Mouse (Mus musculus) lung, postnatal 36 days (tissue): ENCODE measurements around the gene Ppp2r3d.
A peak's percentile ranks its signal among the peaks of the same experiment; 100 is the strongest.
"Not testable (repeated sequence)": the region's sequence is repeated elsewhere in the genome, so short reads cannot be mapped to it uniquely, and the experiment has no call there.

Source experiments
- DNase-seq: peaks from one replicate; pipeline ENCODE4 v3.0.0; 2022; ENCODE audit warnings: mixed read lengths

Gene Ppp2r3d

DNA sequence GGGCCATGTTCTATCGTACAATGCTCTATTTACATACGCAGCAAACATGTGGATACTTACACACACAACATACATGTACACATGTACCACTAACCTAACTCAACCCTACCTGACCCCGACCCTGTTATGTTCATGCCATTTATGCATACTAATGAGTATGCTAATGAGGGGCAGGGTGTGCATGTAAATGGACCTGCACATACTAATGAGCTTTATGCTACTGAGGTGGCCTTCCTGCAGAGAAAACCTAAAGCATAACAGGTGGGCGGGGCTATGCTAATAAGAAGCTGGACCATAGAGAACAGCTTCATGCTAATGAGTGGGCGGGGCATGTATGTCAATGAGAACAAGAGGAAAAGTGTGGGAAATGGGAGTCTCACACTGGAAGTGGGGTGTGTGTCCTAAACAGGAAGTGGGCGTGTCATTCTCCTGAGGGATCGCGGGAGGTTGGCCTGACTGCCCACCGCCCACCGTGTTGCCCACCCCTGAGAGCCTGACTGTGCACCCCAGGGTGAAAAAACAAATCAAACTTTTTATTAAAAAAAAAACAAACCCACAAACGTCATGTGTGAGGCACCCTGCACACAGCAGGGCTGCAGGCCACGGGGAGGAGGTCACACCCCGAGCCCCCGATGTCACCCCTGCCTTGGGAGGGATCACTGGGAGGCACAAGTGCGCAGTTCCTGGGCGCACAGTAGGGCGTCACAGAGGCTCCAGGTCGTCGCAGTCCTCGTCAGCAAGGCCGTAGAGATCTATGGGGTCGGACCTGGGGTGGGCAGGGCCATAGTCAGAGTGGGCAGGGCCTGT lies at the start of gene Ppp2r3d:
Gene Ppp2r3d (minus strand): TSS at position 803 of the 807 bp plus-strand sequence.
- DNase-seq: no peak

DNA sequence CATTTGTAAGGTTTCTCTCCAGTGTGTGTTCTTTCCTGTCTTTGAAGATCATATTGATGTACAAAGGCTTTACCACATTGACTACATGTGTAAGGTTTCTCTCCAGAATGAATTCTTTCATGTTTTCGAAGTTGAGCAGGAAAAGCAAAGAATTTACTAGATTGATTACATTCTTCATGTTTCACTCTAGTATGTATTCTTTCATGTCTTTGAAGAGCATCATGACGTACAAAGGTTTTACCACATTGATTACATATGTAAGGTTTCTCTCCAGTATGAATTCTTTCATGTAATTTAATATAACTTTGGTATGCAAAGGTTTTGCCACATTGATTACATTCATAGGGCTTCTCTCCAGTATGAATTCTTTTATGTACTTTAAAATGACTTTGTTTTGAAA lies 17.0 kb upstream of the Ppp2r3d start, which contains the start of gene Gm21836:
Gene Gm21836 (minus strand): TSS at position 101 of the 400 bp plus-strand sequence.
- DNase-seq: not testable (repeated sequence)

DNA sequence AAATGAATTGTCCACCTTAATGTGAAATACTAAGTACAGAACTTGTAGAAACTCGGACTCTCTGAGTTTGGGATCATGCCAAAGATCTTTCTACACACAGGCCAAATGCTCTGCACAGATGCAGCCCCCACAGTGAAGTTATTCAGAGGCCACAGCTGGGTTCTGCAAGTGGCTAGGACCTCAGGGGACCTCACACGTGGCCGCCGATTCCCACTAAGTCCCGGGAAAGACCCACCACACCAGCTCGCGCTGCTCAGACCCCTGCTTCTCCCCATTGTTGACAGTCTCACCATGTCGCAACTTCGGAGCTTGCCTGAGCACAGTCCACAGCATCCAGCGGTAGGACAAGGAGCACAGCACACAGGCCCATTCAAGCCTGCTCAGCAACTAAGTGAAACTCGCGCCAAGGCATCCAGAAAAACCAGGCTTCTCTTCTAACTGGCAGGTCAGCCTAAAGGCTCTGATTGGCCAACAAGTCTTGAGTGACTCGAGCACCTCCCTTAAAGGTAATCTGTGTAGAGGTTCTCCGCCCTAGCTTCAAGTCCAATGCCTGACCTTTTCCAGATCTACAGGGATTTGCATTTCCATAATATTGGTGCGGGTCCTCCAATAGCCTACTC lies 3.8 kb upstream of the Ppp2r3d start:
- not testable (repeated sequence) for DNase-seq

DNA sequence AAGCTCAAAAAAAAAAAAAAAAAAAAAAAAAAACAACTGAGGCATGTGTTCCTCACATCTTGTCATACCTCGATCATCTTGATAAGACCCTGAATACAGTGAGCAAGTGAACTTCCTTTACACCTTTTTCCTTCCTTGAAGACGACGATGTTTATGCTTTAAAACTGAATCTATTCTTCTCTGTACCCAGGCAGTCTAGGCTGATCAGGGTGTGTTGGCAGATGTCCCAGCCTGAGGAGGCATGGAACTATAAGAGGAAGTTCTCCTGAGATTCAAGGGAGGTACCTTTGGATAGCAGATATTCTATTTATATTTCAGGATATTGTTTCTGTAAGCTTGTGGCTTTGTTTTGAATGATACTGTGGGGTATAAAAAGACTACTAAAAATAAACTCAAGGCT lies 1.4 kb upstream of the Ppp2r3d start:
- peak; percentile 86 for DNase-seq

DNA sequence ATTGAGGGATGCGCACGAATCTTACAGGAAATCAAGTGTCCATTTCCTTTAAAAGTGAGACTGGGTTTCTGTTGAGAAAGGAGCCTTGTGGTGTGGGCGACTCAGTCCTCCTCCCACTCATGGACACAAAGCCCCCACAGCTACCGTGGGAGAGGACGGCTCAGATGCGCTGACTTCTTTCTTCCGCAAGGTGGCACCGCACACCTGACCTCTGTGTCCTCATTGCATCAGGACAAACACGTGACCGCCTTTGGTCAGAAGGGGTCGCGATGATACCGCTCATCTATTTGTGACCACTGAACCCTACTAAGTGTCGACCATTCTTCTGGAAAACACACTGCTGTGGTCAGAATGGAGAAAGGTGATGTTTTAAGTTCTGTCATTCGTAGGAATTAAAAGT lies 1.0 kb downstream of the Ppp2r3d start:
- DNase-seq: no peak

DNA sequence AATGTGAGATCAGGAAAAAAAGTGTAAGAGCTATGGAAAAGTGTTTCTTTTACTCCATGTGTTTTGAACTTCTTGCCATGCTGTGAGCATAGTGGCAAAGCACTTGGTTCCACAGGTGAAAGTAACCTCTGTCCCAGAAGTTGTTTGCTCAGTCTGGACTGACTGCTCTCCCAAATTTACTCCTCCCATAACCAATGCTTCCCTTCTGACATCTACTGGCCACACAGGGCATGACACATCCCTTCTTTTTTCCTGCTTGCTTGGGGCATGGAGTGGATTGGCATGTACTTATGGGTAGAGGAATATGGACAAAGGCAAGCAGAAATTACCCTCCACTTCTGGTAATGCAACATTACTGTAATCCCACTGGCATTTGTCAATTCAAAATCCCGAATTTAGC lies 20.1 kb downstream of the Ppp2r3d start:
- DNase-seq: peak; percentile 82

DNA sequence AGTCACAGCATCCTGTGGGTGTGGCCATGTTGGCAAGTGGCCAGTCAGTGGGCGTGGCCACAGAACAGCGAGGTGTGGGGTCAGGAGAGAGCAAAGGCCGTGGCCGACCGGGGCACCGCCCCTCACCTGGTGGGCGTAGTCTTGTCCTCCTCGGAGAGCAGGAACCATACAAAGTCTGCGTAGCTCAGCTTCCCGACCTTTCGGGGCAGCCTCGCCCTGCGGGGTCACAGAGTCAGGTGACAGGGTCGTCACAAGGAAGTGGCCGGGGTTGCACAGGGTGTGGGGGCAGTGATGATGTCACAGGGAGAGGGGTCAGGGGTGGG lies 34.2 kb downstream of the Ppp2r3d start:
- peak; percentile 6 for DNase-seq

DNA sequence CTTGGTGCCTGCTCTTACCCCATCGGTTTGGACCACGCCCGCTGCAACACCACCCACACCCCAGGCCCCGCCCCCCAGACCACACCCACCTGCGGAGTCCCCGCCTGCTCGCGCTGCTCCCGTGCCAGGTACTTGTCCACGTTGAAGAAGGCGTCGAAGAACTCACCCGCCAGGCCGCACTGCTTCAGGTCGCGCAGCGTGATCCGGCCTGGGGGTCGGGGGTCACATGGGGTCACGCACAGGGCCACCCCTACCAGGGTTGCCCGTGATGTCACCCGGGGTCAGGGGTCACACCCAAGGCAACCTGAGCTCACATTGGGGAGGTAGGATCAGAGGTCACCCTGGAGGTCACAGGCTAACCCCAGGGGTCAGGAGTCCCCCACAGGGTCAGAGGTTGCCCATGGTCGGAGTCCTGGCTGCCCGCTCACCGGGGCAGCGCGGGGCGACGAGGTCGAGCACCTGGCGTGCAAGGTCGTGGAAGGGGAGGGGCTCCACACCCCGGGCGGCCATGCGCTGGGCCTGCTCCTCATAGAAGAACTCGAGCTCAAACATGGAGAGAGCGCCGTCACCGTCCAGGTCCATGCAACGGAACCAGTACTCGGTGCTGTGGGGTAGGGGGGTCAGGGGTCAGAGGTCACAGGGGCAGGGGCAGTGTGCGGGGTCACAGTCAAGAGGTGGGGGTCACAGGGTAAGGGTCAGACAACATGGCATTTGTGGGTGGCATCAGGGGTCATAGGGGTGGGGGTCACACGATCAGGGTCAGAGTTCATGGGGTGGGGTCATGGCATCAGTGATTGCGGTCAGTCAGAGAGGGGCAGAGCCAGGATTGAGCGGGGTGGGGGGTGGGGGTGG lies 34.8 kb downstream of the Ppp2r3d start:
- DNase-seq: peak; percentile 2

DNA sequence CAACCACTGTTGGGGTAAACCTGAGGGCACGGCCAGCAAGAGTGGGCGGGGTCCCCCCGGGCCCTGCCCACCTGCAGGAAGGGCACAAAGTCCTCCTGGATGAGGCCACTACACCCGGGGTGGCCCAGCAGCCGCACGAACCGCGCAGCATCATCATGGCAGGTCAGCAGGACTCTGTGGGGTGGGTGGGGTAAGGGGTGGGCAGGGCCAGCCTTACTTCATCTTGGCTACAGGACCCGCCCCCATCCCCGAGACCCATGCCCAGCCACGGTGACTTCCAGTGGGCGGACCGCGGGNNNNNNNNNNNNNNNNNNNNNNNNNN lies 36.0 kb downstream of the Ppp2r3d start:
- peak; percentile 2 for DNase-seq

DNA sequence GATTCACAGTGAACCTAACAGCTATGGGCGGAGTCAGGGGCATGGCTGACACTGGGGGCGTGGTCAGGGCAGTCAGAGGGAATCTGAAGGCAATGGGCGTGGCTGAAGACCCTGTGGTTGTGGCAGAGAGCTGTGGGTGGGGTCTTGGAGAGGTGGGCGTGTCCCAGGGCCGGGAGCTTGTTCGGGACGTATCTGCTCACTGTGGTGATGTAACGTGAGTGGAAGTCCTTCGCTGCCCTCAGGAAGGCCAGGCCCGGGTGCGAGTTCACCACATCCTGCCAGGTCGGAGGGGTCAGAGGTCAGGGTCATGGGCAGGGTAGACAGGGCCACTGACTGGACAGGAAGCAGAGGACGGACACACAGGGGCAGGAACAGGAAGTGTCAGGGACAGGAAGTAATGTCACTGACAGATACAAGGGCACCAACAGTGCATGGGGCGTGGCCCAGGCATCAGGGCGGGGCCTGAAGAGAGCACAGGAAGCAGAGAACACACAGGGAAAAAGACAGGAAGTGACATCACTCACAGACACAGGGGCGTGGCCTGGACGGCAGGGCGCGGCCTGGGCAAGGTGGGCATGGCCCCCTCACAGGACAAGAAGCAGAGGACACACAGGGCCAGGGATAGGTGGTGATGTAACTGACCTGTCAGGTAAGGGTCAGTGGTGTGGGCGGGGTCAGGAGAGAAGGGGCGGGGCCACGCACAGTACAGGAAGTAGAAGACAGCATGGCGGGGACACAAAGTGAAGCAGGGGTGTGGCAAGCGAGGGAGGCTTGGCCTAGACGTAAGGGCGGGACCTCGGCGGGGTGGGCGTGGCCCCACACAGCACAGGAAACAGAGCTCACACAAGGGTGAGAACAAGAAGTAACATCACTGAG lies 36.6 kb downstream of the Ppp2r3d start:
- peak; percentile 30 for DNase-seq

DNA sequence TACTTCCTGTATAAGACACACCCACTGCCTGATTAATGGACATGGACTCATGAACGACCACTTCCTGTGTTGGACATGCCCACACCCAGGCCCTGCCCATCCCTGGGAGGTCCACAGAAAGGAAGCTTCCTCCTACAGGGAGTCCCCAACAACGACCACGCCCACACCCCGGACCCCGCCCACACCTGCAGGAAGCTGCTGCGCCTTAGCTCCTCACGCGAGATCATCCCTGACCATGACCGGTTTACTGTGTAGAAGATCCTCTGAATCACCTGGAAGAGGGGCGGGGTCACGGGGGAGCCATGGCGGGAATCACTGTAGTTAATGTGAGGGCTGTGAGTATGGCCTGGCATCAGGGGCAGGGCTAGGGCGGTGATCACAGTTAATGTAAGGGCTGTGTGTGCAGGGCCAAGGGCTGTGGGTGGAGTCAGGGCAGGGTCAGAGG lies 37.3 kb downstream of the Ppp2r3d start:
- peak; percentile 19 for DNase-seq

DNA sequence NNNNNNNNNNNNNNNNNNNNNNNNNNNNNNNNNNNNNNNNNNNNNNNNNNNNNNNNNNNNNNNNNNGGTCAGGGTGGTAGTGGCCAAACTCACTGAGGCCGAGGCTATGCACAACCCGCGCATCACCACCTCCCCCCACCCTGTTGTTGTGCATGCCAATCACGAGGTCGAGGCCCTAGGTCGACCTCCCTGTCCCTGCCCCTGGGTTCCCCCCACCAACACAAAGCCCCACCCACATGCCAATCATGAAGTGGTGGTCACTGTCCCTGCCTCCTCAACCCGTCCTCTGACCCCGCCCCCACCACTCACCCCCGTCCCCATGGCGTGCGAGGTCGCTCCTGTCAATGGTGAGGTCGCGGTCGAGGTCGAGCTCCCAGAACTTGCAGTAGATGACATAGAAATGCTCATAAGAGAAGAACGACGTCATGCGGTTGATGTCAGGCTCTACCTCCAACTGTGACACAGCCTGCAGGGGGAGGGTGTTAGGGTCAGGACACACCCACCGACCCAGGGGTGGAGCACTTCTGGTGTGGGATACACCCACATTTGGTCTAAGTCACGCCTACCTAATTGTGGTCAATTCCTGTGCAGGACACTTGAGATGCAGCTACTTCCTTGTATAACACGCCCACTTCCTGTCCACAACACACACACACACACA lies 37.9 kb downstream of the Ppp2r3d start:
- DNase-seq: no peak

DNA sequence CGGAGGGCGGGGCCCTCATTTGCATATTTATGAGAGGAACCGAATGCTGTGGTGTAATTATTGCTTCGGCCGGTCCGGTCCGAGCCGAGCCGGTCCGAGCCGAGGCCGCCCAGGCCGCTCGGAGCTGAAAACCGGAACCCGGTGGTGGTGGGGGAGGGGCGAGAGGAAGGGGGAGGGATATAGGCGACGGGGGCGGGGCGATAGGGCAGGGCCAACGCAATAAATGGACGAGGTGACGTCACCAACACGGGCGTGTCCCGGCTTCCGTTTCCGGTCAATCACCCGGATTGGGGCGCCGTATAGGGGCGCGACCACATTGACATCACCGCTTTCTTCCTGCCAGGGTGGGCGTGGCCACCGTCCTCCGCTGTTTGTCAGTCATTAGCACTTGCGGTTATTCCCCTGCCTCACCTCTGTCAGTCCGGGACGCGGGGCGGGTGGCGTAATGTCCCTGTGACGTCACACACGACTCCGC lies 51.2 kb downstream of the Ppp2r3d start:
- DNase-seq: peak; percentile 93

DNA sequence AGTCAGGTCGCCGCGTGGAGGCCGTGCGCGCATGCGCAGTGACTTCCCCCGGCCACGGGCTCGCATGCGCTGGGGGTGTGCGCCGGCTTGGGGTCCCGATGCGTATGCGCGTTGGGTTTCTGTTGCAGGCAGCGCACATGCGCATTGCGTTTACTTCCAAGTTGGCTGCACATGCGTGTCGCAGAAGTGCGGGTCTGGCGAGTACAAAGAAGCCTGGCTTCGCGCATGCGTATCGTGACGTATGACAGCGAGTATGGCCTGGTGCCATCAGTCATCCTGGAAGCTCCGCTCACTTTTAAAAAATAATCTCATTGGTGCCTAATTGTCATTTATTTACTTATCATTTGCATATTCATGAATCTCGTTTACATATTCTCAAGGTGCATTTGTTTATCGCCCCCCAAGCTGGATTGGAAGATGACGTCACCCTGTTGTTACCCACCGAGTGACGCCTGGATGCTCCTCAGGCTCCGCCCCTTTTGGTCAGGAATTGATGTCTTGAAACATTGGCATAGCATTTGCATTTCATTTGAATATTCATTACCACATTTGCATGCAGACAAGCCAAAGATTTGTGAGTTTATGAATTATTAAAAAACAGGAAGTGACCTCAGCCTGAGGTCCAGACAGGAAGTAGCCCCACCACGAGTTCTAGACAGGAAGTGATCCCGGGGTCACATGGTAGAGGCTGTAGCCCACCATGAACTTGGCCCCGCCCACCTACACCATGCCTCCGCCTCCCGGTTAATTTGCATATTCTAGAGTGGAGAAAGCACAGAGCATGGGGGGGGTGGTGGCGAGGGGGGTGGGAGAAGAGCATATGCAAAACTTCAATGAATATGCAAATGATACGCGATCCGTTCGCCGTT lies 51.9 kb downstream of the Ppp2r3d start:
- peak; percentile 98 for DNase-seq

DNA sequence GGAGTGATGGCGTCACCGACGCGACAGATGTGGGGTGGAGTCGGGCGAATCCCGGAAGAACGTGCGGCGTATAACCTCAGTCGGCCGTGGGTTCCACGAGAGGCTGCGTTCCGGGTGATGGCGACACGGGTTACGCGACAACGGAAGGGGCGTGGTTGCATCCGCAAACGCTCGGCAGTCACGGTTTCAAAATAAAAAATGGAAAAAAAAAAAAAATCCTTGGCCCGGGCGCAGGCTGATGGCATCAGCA lies 52.5 kb downstream of the Ppp2r3d start:
- no peak for DNase-seq

DNA sequence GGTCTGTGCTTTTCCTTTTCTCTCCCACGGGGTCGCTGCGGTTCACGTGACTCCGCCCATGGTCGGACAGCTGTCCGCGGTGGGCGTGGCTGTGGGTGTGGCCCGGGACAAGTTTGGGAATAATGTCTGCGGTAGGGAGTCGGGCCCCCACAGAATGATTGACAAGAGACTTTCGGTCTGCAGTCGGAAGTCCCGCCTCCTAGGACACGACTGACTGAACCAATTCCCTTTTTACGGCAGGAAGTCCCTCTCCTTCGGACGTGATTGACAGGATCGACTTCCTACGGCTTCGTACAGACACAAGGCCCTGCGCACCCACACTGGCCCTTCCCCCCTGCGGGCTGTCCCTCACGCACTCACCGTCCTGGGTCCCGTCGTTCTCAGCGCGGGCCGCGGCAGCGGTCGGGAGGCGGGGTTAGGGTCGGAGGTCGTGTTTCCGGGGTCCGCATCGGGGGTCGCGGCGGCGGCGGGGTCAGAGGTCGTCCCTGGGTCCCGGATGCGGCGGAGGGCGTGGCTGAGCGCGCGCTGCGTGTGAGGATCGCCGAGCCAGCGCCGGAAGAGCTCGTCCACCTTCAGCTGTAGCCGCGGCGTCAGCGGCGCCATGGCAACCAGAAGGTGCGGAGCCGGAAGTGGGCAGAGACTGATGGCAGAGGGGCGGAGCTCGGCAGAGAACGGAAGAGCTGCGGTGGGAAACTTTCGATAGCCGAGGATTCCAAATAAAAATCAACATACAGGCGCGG lies 53.0 kb downstream of the Ppp2r3d start:
- DNase-seq: peak; percentile 99

DNA sequence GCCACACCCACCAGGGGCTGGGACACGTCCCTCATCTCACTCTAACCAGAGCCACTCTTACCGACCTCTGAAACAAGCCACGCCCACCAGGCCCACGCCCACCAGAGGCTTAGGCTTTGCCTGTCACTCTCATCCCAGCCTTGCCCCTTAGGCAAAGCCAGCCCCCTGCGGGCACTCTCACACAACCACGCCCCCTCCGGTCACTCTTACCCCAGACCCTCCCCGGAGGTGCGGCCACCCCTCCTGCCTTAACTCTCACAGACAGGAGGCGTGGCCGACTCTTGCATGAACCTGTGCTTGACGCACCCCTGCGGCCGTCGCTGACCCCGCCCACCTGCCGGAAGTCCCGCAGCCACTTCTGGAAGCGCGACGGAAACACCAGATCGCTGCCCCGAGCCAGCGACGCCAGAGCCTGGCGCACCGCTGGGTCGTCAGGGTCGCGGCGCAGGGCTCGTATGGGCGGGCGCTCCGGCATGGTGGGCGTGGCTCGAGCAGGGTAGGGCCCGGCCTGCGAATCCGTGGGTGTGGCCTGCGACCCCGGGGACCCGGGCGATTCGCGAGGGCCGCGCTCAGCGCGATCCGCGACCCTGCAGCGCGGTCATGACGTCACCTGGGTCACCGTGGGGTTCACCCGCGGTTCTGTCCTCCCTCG lies 53.7 kb downstream of the Ppp2r3d start:
- DNase-seq: peak; percentile 96

DNA sequence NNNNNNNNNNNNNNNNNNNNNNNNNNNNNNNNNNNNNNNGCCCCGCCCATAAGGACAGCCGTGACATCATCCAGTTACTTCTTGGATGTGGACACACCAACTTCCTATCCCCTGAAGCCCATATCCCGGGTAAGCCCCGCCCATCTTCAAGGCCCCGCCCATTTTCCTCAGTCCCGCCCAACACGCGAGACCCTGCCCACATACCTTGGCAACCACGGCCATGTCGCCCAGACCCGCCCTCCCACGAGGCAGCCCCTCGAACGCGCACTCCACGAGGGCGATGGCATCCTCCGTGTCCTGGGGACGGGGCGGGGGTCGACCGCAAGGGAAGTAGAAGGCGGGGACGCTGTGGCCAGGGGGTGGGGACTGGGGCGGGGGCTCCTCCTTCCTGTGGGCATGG lies 54.3 kb downstream of the Ppp2r3d start:
- peak; percentile 37 for DNase-seq

DNA sequence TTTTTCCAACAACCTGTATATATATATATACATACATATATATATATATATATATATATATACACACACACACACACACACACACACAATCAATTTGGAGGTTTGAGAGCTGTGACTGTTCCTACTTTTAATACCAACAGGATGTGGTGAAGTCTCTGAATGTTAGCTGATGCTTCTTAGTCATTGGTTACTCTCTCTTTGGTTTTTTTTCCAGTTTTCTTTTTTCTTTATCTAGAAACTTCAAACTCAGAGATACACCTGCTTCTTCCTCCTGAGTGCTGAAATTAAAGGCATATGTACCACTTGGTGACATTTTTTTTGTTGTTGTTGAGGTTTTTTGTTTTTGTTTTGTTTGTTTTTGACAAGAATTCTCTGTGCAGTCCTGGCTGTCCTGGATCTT lies 63.8 kb downstream of the Ppp2r3d start:
- no peak for DNase-seq

DNA sequence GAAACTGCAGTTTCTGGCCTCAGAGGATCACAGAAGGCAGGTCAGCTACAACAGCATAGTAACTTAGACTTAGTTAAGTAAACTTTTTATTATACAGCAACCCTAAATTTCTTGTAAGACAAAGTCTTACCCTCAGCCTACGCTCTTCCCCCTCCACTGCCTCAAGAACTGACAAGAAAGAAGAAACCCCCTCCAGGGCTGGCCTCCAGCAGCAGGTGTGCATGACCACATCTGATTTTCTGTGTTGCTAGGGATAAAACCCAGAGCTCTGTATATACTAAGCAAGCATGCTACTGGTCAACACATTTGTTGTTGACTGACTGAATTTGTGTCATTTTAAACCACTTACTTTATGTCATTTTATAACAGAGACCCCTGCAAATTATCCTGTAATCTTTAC lies 65.1 kb downstream of the Ppp2r3d start:
- DNase-seq: no peak
